Mouse (Mus musculus): ENCODE measurements around the gene Ptpn7.
A peak's percentile ranks its signal among the peaks of the same experiment; 100 is the strongest.

DNA sequence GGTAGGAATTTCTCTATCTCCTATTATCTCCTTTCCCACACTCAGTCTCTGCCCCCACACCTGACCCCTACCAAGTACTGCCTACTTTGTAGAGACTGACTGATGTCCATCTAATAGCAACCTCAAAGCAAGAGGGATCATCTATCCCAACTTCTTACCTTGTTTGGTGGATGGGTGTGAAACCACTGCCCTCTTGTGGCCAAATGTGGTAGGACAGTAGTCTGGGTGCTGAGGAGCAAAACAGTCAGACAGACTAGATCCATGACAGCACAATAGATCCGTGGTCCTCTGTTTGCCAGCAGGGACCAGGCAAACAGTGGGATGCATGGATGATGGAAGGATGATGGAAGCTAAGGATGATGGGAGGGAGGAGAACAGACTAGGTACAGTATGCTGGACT is 4.0 kb downstream of the Ptpn7 start:
- no peak for TF ChIP-seq POLR2A (IDR thresholded peaks at IDR 0.05; ENCODE audit: insufficient read depth, low read length)
- TF ChIP-seq CTCF (IDR thresholded peaks at IDR 0.05; ENCODE audit: low read depth, low read length) = peak; percentile 74
- TF ChIP-seq EP300 (IDR thresholded peaks at IDR 0.05; ENCODE audit: insufficient read depth, low read depth, low read length) = no peak

Measured in ES-Bruce4 (cell line).